Mouse (Mus musculus) adrenal gland, postnatal 10 days (tissue): ENCODE measurements around the gene Rinl. TPM values are rescaled to one million over a fixed set of nuclear protein-coding genes. Genes with fewer than 3 reads are reported as not detected.
A peak's percentile ranks its signal among the peaks of the same experiment; 100 is the strongest.

Source experiments
- DNase-seq: peaks from one replicate; pipeline ENCODE4 v3.0.0; 2021; ENCODE audit warnings: mixed read lengths
- total RNA-seq, 2 experiments: library from RNA; stranded (reverse); gene quantifications; 2 replicates each; pipeline ENCODE4 v1.2.3; 2021

Gene Rinl
- total RNA-seq, 2 experiments from 2014 or later = 3.7 to 4.9 TPM

DNA sequence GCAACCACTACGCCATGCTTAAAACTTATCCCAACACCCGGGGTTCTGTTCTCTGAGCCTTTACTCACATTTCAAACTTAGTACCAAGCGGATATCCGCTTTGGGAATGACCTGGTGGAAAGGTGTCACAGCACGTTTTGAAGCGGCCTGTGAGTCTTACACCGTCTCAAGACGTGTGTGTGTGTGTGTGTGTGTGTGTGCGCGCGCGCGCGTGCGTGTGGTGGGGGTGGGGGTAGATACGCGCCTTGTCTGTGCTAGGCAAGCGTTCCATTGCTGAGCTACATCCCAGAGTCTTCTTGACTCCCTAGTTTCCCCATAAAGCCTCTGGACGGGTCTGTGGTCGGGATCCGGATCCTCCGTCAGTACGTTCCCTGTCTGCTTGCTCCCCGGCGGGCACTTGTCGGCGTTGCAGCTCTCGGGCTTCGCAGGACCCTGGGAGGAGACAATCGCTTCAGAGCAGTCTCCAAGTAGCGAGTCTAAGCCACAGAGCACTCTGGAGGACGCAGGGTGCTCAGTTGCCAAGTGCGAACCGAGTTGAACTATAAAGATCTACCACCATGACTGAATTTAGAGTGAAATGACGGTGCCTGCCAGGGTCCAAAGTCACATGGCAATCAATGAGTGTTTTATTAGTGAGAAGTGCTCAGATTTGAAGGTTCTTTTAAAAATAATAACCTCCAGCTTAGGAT lies 20.8 kb downstream of the Rinl start:
- peak; percentile 79 for DNase-seq

DNA sequence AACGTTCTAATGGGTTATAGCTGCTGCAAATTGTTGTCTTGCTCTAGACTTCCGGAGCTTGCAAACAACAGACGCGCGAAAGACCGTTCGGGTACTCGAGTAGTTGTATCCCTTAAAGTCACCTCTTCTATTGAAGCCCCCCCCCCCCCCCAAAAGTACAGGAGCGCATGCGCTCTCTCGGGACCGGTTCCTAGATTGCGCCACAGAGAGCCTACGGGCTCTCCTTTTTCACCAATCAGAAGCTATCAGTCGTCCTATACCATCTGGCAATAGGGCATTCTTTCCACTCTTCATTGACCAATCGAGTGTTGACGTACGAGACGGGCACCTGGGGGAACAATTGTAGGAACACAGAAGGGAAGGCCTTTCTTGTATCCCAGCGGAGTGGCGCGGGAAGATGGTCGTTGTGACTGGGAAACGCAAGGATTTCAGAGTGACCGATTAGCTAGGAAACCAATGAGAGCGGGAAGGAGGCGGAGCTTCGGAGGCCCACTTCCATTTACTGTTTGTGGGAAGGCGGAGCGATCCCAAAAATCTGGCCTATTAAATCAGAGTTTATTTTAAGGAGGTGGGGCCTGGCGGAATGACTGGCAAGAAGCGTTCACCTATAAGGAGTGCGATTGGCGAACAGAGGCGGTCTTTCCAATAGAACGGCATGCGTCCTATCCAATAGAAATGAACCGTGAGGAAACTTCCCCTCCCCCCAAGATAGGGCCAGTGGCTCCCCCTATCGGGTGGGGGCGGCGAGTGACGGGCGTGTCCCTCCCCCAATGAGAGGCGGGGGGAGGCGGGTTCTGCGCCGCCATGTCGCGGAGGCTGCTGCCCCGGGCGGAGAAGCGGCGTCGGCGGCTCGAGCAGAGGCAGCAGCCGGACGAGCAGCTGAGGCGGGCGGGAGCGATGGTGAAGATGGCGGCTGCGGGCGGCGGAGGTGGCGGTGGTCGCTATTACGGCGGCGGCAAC lies 21.6 kb downstream of the Rinl start:
- DNase-seq = peak; percentile 99

DNA sequence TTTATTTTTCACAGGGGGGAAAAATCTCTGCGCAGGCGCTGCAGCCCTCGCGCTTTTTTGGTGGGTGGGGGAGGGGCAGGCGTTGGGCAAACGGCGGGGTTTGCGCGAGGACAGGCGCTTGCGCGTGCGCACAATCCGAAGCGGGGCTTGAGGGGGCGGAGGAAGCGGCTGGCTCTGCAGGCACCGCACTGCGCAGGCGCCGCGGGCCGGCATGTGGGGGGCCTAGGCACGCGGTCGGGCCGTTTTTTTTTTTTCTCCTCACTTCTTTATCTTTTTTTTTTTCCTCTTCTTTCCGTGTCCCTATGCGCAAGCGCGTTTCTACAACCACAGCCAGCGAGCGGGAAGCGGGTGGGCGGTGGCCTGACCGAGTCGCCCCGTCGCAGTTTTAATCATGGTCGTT lies 22.5 kb downstream of the Rinl start:
- DNase-seq = peak; percentile 97

DNA sequence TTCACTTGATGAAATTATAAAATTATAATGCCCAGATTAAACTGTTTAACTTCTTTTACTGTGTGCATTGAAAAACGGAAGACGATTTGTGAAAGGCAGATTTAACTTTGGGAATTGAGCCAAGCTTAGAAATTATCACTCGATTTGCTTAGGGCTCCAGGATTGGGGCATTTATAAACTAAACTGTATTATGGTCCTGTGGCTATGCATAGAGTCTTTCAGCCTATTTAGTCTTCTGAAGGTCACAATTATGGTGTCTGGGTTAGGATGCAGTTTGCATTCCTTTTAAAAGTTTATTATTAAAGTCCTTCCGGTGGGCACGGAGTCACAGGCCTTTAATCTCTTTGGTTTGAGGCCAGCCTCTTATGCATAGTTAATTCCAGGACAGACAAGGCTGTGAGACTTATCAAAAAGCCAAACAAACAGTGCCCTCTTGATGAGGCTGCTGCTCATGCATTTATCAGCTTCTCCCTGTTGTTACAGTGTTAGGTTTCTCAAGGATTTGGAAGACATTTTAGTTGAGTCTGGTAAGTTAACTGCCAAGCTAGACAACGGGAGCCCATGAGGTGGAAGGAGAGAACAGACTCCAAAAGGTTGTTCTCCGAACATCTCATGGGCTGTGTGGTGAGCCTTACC lies 23.0 kb downstream of the Rinl start:
- DNase-seq = no peak

DNA sequence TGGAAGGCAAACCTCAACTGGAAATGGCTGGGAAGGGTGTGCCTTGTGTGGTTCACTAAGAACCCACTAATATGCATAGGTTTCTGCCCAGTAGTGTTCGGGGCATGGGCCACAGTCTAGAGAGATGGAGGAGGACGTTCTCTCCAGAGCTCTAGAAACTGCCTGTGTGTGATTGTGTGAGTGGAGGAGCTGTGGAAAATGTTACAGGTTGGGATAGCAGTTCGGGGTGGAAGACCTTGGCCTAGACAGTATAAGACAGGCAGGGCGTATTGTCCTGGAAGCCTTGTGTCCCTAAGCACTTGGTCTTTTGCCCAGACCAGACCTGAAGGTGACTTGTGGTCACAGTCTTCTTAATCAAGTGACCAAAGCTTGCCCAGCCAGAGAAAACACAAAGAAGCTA lies 23.7 kb downstream of the Rinl start:
- no peak for DNase-seq

DNA sequence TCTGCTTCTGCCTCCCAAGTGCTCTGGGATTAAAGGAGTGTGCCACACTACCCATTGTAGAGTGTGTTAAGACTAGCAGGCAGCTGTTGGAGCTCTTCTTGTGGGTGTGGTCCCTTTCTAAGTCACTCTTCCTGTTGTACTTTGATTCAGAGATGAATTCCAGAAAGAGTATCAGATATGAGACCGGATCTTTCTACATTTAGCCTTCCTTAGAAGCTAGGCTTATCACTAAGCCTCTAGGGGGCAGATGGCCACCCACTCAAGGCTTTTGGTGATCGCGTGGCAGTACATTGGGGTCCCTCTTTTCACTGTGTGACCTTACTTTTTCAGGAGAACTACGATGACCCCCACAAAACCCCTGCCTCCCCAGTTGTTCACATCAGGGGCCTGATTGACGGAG lies 24.2 kb downstream of the Rinl start:
- no peak for DNase-seq

DNA sequence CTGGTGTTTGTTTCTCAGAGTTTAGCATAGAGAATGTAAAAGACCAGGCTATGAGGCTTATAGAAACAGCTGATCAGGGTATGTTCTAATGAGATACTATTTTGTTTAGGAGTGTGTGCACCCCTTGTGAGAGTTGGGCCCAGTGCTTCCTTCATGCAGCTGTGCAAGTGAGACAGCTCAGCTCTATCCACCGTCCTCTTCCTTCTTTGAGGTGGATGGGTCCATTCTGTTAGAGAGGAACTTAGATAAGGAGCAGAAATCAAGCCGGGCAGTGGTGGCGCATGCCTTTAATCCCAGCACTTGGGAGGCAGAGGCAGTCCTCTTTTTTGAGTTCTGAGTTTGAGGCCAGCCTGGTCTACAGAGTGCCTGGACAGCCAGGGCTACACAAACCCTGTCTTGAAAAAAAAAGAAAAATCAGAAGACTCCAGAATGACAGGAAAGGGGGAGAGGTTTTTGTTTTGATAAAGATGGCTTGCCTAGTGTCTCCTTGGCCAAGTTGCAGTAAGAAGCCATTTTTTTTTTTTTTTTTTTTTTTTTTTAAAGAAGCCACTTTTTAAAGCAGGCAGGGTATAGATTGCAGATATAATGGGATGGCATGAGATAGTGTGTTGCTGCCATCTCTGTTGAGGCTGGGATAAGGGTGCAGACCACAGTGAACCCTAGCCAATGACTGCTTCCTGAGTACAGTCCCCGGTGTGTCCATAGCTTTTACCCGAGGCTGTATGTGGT lies 25.7 kb downstream of the Rinl start:
- no peak for DNase-seq

DNA sequence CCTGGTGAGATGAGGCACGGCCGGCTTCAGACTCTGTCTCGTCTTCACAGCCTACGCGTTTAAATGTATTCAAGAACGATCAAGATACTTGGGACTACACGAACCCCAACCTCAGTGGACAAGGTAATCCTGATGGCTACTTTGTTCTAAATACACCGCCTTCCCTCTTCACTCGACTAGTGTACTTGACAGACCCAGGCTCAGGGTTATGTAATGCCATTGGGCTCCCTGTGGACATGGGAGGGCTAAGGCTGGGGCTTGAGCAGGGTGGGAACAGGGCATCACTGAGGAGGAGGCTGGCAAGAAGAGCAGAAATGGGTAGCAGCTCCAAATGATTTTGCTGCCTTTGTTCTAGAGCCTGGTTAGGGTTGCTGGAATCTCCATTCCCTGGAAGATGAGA lies 26.5 kb downstream of the Rinl start:
- DNase-seq = no peak

DNA sequence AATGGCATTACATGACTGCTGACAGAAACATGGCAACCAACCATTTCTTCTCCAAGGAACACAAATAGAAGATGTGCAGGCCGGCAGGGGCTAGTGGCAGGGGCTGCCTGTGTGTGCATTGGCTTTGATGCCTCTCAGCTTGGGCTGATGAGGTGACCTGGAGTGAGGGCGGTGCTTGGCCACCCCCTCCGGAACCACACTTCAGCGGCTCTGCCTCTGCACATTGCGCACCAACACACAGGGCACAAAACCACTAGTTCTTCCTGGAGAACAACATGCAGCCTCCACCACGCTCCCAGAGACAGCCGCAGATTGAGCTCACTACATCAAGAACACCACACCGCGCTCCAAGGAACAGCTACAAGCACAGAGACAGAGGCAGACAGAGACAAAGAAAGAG lies 27.4 kb downstream of the Rinl start:
- DNase-seq = no peak

DNA sequence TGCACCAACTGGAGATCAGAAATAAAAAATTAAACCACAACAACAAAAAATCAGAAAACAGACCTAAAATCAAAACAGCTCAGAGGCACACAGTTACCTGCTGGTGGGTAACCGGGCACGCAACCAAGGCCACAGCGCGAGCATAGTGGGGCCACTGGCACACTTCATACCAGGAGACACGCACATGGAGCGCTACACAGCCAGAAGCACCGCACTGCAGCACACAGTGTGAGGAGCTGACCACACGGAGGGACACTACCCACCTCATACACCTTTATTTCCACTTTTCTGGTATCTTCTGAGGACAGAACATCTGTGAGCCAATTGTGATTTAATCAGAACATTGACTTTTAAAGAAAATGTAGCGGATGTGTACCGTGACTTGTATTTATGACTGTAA lies 28.2 kb downstream of the Rinl start:
- DNase-seq = no peak

DNA sequence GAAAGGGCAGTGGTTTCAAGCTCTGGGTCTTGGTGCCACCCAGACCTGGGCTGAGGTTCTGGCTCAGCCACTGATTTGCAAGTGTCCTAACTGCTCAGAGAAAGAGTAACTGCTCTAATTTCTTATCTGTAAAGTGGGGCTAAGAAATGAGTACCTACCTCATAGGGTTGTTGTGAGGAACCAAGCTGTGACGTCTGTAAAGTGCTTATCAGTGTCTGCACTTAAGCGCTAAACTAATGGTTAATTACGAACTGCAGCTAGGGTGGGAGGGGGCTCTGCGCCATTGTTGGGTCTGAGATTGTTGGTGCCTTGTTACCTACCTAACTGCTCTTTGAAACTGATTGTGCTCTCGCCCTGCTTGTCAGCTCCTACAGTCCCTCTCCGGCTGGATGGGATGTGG lies 28.8 kb downstream of the Rinl start:
- no peak for DNase-seq

DNA sequence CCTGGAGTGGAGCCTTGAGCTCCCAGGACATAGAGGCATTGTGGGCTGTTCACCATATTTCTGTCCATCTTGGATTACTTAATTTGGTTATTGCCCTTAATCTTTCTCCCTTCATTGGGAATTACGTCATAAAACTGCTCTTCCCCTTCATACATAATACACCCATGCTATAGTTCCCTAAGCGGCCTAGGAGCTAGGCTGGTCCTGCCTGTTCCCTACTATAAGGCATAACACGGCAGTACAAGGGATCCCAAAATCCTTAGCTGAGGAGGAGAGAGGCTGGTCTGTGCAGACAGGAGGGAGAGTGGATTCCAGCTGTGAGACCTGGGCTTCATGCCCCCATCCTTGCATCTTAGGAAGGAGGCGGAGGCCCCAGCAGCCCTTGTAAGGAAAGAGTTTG lies 29.2 kb downstream of the Rinl start:
- DNase-seq = no peak

DNA sequence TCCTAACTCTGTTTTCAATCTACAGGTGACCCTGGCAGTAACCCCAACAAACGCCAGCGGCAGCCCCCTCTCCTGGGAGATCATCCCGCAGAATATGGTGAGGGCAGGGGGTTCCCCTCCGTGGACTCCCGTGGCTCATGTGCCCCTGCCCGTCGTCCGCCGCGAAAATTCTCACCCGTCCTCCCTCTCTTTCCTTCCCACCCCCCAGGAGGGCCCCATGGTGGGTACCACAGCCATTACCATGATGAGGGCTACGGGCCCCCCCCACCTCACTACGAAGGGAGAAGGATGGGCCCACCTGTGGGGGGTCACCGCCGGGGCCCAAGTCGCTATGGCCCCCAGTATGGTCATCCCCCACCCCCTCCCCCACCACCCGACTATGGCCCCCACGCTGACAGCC lies 29.7 kb downstream of the Rinl start:
- no peak for DNase-seq

DNA sequence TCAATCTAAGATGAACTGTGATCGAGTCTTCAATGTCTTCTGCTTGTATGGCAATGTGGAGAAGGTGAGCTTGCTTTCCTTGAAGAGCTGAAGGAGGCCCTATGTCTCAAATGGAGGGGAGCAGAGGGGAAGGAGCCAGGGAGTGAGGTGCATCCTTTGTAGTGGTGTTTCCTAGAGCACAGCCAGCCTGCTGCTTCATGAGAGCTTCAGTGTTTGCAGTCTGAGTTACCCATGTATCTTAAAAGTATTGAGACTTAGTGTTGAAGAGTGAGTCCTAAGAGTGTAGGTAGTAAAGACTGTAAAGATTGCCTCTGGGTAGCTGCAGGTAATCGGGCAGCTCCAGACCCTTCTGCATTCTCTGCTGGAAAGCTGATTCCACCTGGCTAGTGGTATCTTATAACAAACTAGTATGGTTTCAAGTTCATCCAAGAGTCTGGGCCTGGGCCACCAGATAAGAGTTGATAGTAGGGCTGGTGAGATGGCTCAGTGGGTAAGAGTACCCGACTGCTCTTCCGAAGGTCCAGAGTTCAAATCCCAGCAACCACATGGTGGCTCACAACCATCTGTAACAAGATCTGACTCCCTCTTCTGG lies 30.2 kb downstream of the Rinl start:
- no peak for DNase-seq

DNA sequence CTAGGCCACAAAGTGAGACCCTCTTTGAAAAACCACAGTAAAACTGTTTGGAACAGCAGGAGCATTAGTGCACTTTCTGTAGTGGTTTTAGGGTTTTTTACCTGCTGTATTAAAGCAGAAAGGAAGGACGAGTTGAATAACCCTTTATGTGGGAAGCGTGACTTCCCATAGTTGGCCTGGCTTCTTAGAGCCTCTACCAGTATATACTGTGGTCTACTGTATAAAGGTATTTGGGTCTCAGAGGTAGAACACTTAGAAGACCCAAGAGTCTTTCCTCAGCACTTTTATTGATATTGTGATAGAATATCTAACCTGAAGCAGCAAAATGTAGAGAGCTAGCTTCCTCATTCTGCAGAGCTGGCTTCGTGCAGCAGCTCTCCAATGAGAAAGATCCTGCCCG lies 30.8 kb downstream of the Rinl start:
- DNase-seq = no peak

DNA sequence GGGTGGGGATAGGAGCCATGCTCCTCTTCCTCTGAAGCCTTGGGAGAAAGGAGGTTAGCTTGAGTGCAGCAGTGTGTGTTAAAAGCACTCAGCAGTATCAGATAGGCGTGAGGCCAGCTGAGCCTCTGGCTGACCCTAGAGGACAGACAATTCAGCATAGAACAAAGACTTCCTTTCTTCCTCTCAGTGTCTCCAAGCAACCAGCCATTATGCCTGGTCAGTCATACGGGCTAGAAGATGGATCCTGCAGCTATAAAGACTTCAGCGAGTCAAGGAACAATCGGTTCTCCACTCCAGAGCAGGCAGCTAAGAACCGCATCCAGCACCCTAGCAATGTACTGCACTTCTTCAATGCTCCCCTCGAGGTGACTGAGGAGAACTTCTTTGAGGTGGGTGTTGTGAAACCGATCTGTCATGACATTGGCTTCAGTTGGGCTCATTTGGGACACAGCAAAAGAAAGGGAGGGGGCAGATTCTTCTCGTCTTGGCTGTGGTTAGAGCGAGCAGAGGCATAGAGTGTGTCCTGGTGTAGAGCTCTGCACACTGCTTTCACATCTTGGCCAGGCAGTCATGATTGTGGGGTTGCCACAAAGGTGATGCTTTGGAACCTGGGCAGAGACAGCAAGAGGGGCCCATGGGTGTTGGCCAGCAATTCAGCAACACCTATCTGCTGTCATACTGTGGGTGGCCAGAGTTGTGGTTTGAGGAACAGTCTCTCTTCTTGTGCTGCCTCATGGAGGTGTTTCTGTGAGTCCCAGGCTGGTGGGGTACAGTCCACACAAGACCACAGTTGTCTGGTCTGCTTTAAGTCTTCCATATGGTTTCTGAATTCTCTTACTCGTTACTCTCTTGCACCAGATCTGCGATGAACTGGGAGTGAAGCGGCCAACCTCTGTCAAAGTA lies 31.8 kb downstream of the Rinl start:
- DNase-seq = no peak

DNA sequence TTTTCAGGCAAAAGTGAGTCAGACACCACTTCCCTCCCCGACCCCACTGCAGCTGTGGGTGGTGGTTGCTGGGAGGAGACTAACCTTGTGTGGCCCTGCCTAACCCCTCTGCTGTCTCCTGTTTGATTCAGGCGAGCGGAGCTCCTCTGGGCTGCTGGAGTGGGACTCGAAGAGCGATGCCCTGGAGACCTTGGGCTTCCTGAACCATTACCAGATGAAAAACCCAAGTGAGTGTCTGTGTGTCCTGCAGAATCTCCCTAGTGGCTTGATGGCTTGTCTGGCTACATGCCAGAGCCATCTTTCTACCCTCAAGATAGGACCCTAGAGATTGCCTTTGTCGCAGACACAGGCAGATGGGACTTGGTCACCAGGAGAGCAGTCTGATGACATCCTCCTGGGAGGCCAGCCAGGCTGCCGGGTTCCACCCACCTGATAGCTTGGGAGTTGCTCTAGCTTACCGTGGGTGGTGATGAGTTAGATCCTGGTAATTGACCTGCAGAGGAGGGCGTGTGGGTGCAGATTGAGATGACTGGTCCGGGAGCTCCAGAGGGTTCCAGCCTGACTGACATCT lies 32.6 kb downstream of the Rinl start:
- peak; percentile 79 for DNase-seq

DNA sequence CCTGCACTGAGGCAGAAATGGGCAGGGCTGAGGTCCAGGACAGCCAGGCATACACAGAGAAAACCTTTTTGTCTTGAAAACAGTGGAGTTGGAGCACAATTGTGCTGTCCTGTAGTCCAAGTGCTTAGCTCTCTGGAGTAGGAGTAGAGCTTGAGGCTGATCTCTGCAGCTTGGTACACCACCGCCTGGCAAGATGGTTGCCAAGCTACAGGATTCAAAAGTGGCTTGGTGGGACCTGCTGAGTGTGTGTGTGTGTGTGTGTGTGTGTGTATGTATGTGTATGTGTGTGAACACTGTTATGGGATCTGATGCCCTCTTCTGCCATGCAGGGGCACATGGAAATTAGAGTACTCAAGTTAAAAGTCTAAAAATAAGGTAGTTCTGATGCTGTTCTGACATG lies 33.8 kb downstream of the Rinl start:
- DNase-seq = no peak

DNA sequence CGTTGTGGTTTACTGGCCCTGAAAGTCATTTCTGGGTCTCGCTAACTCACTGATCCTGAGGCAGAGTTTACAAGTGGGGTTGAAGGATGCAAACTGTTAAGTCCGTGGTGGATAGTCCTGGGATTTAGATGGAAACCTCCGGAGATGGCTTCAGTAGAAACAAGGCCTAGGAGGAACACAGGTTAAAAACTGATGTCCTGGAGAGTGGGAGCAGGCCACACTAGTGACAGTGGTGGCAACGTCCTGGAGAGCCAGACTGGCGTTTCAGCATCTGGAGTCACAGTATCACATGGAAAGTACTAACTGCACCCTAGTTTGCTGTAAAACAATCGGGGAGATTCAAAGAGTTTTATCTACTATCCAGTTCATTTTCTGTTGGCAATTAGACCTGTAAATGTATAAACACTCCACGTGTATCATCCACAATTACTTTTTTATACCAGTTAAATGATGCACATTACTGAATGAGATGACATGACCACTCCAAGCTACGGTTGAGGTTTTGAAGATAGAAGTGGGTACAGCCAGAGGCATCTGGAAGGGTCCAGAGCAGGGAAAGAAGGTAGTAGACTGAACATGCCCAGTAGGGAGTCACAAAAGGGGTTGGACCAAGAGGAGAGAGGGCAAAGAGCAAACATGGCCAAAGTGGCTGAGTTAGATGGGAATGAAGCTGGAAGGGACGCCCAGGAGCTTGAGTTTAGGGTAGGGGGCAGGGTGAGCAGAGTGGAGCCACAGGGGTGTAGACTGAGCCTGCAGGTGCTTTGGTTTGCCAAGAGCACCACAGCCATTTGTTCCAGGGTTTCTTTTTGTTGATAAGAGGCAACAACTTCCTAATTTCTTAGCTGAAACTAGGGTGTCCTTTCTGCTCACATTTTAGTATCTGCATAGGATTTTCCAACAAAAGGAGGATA lies 34.5 kb downstream of the Rinl start:
- no peak for DNase-seq

DNA sequence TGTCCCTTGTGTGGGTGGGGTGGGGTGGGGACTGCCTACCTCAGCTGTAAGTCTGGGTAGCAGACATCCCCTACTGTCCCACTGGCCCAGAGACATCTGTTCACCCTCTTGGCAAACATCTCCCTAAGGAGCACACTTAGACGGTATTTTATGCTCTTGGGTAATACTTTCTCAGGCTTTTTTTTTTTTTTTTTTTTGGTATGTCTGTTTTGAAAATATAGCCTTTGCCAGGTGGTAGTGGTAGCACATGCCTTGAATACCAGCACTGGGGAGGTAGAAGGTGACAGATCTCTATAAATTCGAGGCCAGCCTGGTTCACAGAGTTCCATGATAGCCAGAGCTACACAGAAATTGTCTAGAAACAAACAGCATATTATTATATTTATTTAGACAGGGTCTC lies 35.2 kb downstream of the Rinl start:
- DNase-seq = no peak
